Mouse (Mus musculus) limb, embryonic 10.5 days (tissue): ENCODE measurements around the gene Pgpep1l. TPM values are rescaled to one million over a fixed set of nuclear protein-coding genes. Genes with fewer than 3 reads are reported as not detected.

ENCODE experiments used
- DNase-seq: peaks from one replicate; pipeline ENCODE4 v3.0.0-alpha.2; 2017; ENCODE audit warnings: low spot score
- H3K27ac ChIP-seq: fragments of 300-500 bp; sonication (generic); 2 replicates; pipeline ENCODE4 v1.5.1; 2016; ENCODE audit warnings: mild to moderate bottlenecking
- H3K27me3 ChIP-seq: fragments of 300-500 bp; sonication (generic); 2 replicates; pipeline ENCODE4 v1.6.1; 2016; ENCODE audit warnings: low read depth, mild to moderate bottlenecking; ENCODE audit not compliant: poor library complexity, severe bottlenecking
- H3K36me3 ChIP-seq: fragments of 300-500 bp; sonication (generic); 2 replicates; pipeline ENCODE4 v1.6.1; 2016; ENCODE audit warnings: mild to moderate bottlenecking, moderate library complexity
- H3K4me1 ChIP-seq: fragments of 300-500 bp; sonication (generic); 2 replicates; pipeline ENCODE4 v1.6.1; 2016
- H3K4me3 ChIP-seq: fragments of 300-500 bp; sonication (generic); 2 replicates; pipeline ENCODE4 v1.5.1; 2016; ENCODE audit warnings: mild to moderate bottlenecking, moderate library complexity
- H3K9me3 ChIP-seq: fragments of 300-500 bp; sonication (generic); replicated peaks from 2 replicates; pipeline ENCODE4 v1.6.1; 2016; ENCODE audit warnings: mild to moderate bottlenecking
- whole genome bisulfite sequencing: fragments of 180-500 bp; shearing (Covaris S2); methylation state at CpG from one replicate; pipeline ENCODE4 v1.1.7; 2016; 5-methylcytosine and 5-hydroxymethylcytosine counted together
- polyA plus RNA-seq: library from polyadenylated mRNA; unstranded; fragments of >200 nt; fragmentation: Nextera tagmentation; extraction: Ambion mirVana; gene quantifications from 2 replicates; pipeline ENCODE4 v1.2.1, GENCODE M21; 2016

Gene Pgpep1l
- polyA plus RNA-seq, 1 experiment from 2014 or later: not detected

GRCm38 (mm10) chr7:68221677-68222230 is 42.3 kb downstream of the Pgpep1l start:
- WGBS: 91% methylated on average over 9 of the region's 9 CpGs
- H3K4me3 ChIP-seq: no peak overlapping the region
- H3K27me3 ChIP-seq: no peaks in the 10 kb centered on the region
- peaks cover 97% of the 10 kb centered on the region for H3K36me3 ChIP-seq
- H3K27ac ChIP-seq: no peak overlapping the region
- peaks cover 20% of the 10 kb centered on the region for H3K4me1 ChIP-seq
- DNase-seq: no peak
- H3K9me3 ChIP-seq: no peaks in the 10 kb centered on the region

GRCm38 (mm10) chr7:68218879-68219278 is 45.2 kb downstream of the Pgpep1l start:
- no peak for DNase-seq
- Histone ChIP-seq H3K27ac (no peak overlapping the region), H3K36me3 (peaks cover 97% of the 10 kb centered on the region), H3K4me3 (no peak overlapping the region), H3K27me3 (no peaks in the 10 kb centered on the region), H3K4me1 (peaks cover 15% of the 10 kb centered on the region), H3K9me3 (no peaks in the 10 kb centered on the region)
- 96% methylated on average over 11 of the region's 11 CpGs for whole genome bisulfite sequencing

- H3K4me3 ChIP-seq: no peak overlapping the region
- H3K36me3 ChIP-seq: peaks cover 96% of the 10 kb centered on the region
- no peak overlapping the region for H3K27ac ChIP-seq
- H3K4me1 ChIP-seq: no peaks in the 10 kb centered on the region
- 92% methylated on average over 18 of the region's 18 CpGs for WGBS
- H3K9me3 ChIP-seq: no peaks in the 10 kb centered on the region
- no peaks in the 10 kb centered on the region for H3K27me3 ChIP-seq
- DNase-seq: no peak
These were observed 48.4 kb downstream of the Pgpep1l start for GRCm38 (mm10) chr7:68215522-68216070.

GRCm38 (mm10) chr7:68213842-68214241 is 50.2 kb downstream of the Pgpep1l start:
- Histone ChIP-seq H3K36me3 (peaks cover 98% of the 10 kb centered on the region), H3K27me3 (no peaks in the 10 kb centered on the region), H3K9me3 (no peaks in the 10 kb centered on the region), H3K4me3 (no peak overlapping the region), H3K27ac (no peak overlapping the region), H3K4me1 (no peaks in the 10 kb centered on the region)
- WGBS: 90% methylated on average over 5 of the region's 5 CpGs
- no peak for DNase-seq

- H3K9me3 ChIP-seq: no peaks in the 10 kb centered on the region
- no peak for DNase-seq
- 91% methylated on average over 7 of the region's 7 CpGs for WGBS
- H3K27ac ChIP-seq: no peak overlapping the region
- H3K36me3 ChIP-seq: peaks cover 98% of the 10 kb centered on the region
- H3K4me3 ChIP-seq: no peak overlapping the region
- H3K27me3 ChIP-seq: no peaks in the 10 kb centered on the region
- H3K4me1 ChIP-seq: no peaks in the 10 kb centered on the region
These were observed 52.1 kb downstream of the Pgpep1l start for GRCm38 (mm10) chr7:68211883-68212282.

- no peak overlapping the region for H3K27ac ChIP-seq
- H3K36me3 ChIP-seq: peaks cover 98% of the 10 kb centered on the region
These were observed 53.6 kb downstream of the Pgpep1l start for GRCm38 (mm10) chr7:68210417-68210816.

GRCm38 (mm10) chr7:68209039-68209438 is 55.0 kb downstream of the Pgpep1l start:
- H3K36me3 ChIP-seq: peaks cover 98% of the 10 kb centered on the region
- H3K9me3 ChIP-seq: no peaks in the 10 kb centered on the region
- no peaks in the 10 kb centered on the region for H3K27me3 ChIP-seq
- DNase-seq: no peak
- no peaks in the 10 kb centered on the region for H3K4me1 ChIP-seq
- H3K27ac ChIP-seq: no peak overlapping the region
- H3K4me3 ChIP-seq: no peak overlapping the region
- 92% methylated on average over 6 of the region's 6 CpGs for WGBS

More at GRCm38 (mm10) chr7:68210417-68210816, 53.6 kb downstream of the Pgpep1l start:
- H3K27me3 ChIP-seq: no peaks in the 10 kb centered on the region
- WGBS: 84% methylated on average over 4 of the region's 4 CpGs
- H3K9me3 ChIP-seq: no peaks in the 10 kb centered on the region
- no peak overlapping the region for H3K4me3 ChIP-seq
- no peak for DNase-seq
- H3K4me1 ChIP-seq: no peaks in the 10 kb centered on the region

- Histone ChIP-seq H3K9me3 (no peaks in the 10 kb centered on the region), H3K27me3 (no peaks in the 10 kb centered on the region), H3K4me1 (no peaks in the 10 kb centered on the region), H3K27ac (no peak overlapping the region), H3K36me3 (peaks cover 100% of the 10 kb centered on the region), H3K4me3 (no peak overlapping the region)
- DNase-seq: no peak
- WGBS: 93% methylated on average over 8 of the region's 8 CpGs
These were observed 58.1 kb downstream of the Pgpep1l start for GRCm38 (mm10) chr7:68205776-68206427.

GRCm38 (mm10) chr7:68199609-68200008 is 64.4 kb downstream of the Pgpep1l start:
- H3K27ac ChIP-seq: no peak overlapping the region
- DNase-seq: no peak
- WGBS: 96% methylated on average over 7 of the region's 7 CpGs
- H3K36me3 ChIP-seq: peaks cover 100% of the 10 kb centered on the region
- H3K4me1 ChIP-seq: no peaks in the 10 kb centered on the region
- H3K9me3 ChIP-seq: no peaks in the 10 kb centered on the region
- no peaks in the 10 kb centered on the region for H3K27me3 ChIP-seq
- no peak overlapping the region for H3K4me3 ChIP-seq

- WGBS: 85% methylated on average over 15 of the region's 15 CpGs
- DNase-seq: no peak
- H3K27ac ChIP-seq: no peak overlapping the region
- no peak overlapping the region for H3K4me3 ChIP-seq
- no peaks in the 10 kb centered on the region for H3K4me1 ChIP-seq
- H3K27me3 ChIP-seq: no peaks in the 10 kb centered on the region
- H3K9me3 ChIP-seq: no peaks in the 10 kb centered on the region
- peaks cover 100% of the 10 kb centered on the region for H3K36me3 ChIP-seq
These were observed 69.9 kb downstream of the Pgpep1l start for GRCm38 (mm10) chr7:68193958-68194695.

- Histone ChIP-seq H3K36me3 (peaks cover 91% of the 10 kb centered on the region), H3K4me1 (no peaks in the 10 kb centered on the region), H3K27ac (no peak overlapping the region), H3K4me3 (no peak overlapping the region), H3K9me3 (no peaks in the 10 kb centered on the region), H3K27me3 (no peaks in the 10 kb centered on the region)
- DNase-seq: no peak
- 93% methylated on average over 13 of the region's 13 CpGs for whole genome bisulfite sequencing
These were observed 74.2 kb downstream of the Pgpep1l start for GRCm38 (mm10) chr7:68189691-68190456.

- Histone ChIP-seq H3K9me3 (no peaks in the 10 kb centered on the region), H3K27ac (no peak overlapping the region), H3K4me1 (no peaks in the 10 kb centered on the region), H3K36me3 (peaks cover 91% of the 10 kb centered on the region), H3K4me3 (no peak overlapping the region), H3K27me3 (no peaks in the 10 kb centered on the region)
- DNase-seq: no peak
- 90% methylated on average over 6 of the region's 6 CpGs for WGBS
These were observed 74.8 kb downstream of the Pgpep1l start for GRCm38 (mm10) chr7:68189211-68189610.
